Mouse (Mus musculus): Measurements from ENCODE around the gene Tnrc6b. TPM values are rescaled to one million over a fixed set of nuclear protein-coding genes. Genes with fewer than 3 reads are reported as not detected.

The Tnrc6b gene
- polyA plus RNA-seq, 1 experiment from 2014 or later: 23.2 TPM

DNA sequence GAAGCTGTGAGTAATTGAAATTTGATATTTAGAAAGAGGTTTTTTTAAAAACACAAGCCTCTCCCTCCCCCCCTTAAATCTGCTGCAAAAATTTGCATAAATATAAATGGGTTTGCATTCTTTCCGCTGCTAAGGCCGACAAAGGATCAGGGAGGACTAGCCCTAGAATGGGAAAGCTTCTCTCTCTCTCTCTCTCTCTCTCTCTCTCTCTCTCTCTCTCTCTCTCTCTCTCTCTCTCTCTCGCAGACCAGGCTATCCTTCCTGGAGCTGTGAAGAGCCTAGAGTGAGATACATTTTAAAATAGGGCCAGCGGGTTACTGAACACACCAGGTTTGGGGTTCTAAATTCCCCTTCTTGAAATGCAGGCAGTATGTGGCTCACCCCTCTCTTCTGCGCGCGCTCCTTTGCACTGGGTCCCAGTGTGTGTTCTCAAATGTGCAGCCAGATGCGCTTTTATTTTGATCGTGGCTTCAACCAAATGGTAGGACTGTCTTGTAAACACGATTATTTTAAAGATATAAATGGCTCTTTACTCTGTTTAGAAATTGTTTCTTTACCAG, 88.0 kb downstream of the Tnrc6b start:
- no peaks in the 10 kb centered on the region for H3K9me3 ChIP-seq (ENCODE audit: control insufficient read depth, low read length)
- H3K27ac ChIP-seq (ENCODE audit: low read depth, low read length): peak overlapping the region; percentile 84
- H3K4me2 ChIP-seq (replicated peaks; ENCODE audit: low read depth, low read length): peak overlapping the region; percentile 50
- WGBS: under 1% methylated on average over 10 of the region's 10 CpGs
- peak; percentile 44; the same call in 1 of the 2 replicates for ATAC-seq (ENCODE audit: low FRiP score, low TSS enrichment)
- H3K4me3 ChIP-seq (ENCODE audit: low read length): peak overlapping the region; percentile 55
- no peaks in the 10 kb centered on the region for H3K36me3 ChIP-seq (ENCODE audit: control insufficient read depth, insufficient read depth, low read length)
- peak overlapping the region; percentile 67 for H3K9ac ChIP-seq (ENCODE audit: low read depth, low read length)
- no peaks in the 10 kb centered on the region for H3K27me3 ChIP-seq (ENCODE audit: control insufficient read depth, insufficient read depth, low read length)
- H3K4me1 ChIP-seq (ENCODE audit: control insufficient read depth, insufficient read depth, low read length): peaks cover 17% of the 10 kb centered on the region; the same call in 1 of the 2 replicates

DNA sequence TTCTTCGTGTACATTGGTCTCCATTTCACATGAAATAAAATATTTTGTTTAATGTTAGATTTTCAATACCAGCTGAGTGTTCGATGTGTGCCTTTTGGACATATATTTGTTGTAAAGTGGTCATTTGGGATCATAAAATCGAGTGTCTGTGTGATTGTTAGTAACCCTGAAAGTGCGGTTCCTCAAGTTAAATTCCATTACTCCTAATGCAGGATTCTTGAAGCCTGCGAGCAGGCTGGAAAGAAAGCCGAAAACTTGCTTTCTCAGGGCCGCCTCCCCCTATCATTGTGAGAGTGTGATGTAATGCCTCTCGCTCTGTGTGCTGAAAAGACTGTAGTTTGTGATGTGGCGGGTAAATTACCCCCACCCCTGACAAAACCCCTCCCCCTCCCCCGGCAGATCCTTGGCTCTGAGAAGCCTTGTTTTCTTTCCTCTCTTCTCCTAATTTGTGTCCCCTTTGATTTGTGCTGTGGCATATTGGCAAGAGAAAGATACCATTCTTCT, 88.6 kb downstream of the Tnrc6b start:
- Histone ChIP-seq H3K4me3 (ENCODE audit: low read length) (peak overlapping the region; percentile 55), H3K4me1 (ENCODE audit: control insufficient read depth, insufficient read depth, low read length) (peaks cover 17% of the 10 kb centered on the region; the same call in 1 of the 2 replicates), H3K27me3 (ENCODE audit: control insufficient read depth, insufficient read depth, low read length) (no peaks in the 10 kb centered on the region), H3K4me2 (replicated peaks; ENCODE audit: low read depth, low read length) (peak overlapping the region; percentile 50), H3K36me3 (ENCODE audit: control insufficient read depth, insufficient read depth, low read length) (no peaks in the 10 kb centered on the region), H3K27ac (ENCODE audit: low read depth, low read length) (peak overlapping the region; percentile 84), H3K9me3 (ENCODE audit: control insufficient read depth, low read length) (no peaks in the 10 kb centered on the region), H3K9ac (ENCODE audit: low read depth, low read length) (peak overlapping the region; percentile 67)
- peak; percentile 52; the same call in 1 of the 2 replicates for ATAC-seq (ENCODE audit: low FRiP score, low TSS enrichment)
- WGBS: under 1% methylated on average over 10 of the region's 10 CpGs

DNA sequence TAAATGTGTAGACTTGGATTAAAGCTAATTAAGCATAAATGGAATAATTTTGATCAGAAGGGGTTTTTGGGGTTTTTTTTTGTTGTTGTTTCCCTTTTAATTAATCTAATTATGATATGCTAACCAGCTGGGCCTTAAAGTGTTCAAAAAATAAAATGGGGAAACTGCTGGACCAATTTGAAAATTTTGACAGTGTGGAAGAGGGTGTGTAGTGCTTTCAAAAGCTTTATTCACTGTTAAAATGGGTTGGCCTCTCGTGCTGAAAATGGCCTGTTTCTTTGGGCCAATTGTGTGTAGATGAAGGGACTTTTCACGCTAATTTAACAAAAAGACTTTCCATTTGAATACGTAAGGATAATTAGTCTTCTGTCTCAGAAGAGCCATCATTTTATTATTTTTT, 89.1 kb downstream of the Tnrc6b start:
- H3K9ac ChIP-seq (ENCODE audit: low read depth, low read length): peak overlapping the region; percentile 67; the same call in 1 of the 2 replicates
- peak overlapping the region; percentile 55 for H3K4me3 ChIP-seq (ENCODE audit: low read length)
- H3K27ac ChIP-seq (ENCODE audit: low read depth, low read length): no peak overlapping the region
- H3K4me2 ChIP-seq (replicated peaks; ENCODE audit: low read depth, low read length): peak overlapping the region; percentile 50
- H3K36me3 ChIP-seq (ENCODE audit: control insufficient read depth, insufficient read depth, low read length): no peaks in the 10 kb centered on the region
- WGBS: 14% methylated on average over 3 of the region's 3 CpGs
- ATAC-seq (ENCODE audit: low FRiP score, low TSS enrichment): no peak
- H3K9me3 ChIP-seq (ENCODE audit: control insufficient read depth, low read length): no peaks in the 10 kb centered on the region
- no peaks in the 10 kb centered on the region for H3K27me3 ChIP-seq (ENCODE audit: control insufficient read depth, insufficient read depth, low read length)
- peaks cover 17% of the 10 kb centered on the region; the same call in 1 of the 2 replicates for H3K4me1 ChIP-seq (ENCODE audit: control insufficient read depth, insufficient read depth, low read length)

DNA sequence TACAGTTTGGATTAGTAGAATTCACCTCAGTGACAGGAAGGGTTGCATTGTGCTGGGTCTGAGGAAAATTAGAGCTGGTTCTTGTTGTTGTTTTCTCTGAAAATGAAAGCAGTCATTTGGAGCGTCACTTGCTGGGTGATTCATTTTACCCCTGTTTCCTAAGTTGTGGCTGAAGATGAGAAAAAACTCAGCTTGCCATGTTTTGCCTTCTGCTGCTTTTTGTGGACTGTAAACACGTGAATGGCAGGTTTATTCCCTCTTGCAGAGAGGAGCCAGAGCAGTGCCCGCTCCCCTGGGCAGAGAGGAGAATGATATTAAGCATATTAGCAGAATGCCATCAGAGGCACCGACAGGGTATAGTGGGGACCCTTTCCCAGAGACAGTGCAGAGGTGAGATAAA, 89.7 kb downstream of the Tnrc6b start:
- H3K4me1 ChIP-seq (ENCODE audit: control insufficient read depth, insufficient read depth, low read length): peaks cover 17% of the 10 kb centered on the region; the same call in 1 of the 2 replicates
- peak overlapping the region; percentile 50 for H3K4me2 ChIP-seq (replicated peaks; ENCODE audit: low read depth, low read length)
- H3K36me3 ChIP-seq (ENCODE audit: control insufficient read depth, insufficient read depth, low read length): no peaks in the 10 kb centered on the region
- H3K9ac ChIP-seq (ENCODE audit: low read depth, low read length): peak overlapping the region; percentile 31; the same call in 1 of the 2 replicates
- H3K9me3 ChIP-seq (ENCODE audit: control insufficient read depth, low read length): no peaks in the 10 kb centered on the region
- H3K27me3 ChIP-seq (ENCODE audit: control insufficient read depth, insufficient read depth, low read length): no peaks in the 10 kb centered on the region
- no peak for ATAC-seq (ENCODE audit: low FRiP score, low TSS enrichment)
- H3K4me3 ChIP-seq (ENCODE audit: low read length): peak overlapping the region; percentile 55
- 6% methylated on average over 4 of the region's 4 CpGs for WGBS
- H3K27ac ChIP-seq (ENCODE audit: low read depth, low read length): no peak overlapping the region; the same call in 1 of the 2 replicates

DNA sequence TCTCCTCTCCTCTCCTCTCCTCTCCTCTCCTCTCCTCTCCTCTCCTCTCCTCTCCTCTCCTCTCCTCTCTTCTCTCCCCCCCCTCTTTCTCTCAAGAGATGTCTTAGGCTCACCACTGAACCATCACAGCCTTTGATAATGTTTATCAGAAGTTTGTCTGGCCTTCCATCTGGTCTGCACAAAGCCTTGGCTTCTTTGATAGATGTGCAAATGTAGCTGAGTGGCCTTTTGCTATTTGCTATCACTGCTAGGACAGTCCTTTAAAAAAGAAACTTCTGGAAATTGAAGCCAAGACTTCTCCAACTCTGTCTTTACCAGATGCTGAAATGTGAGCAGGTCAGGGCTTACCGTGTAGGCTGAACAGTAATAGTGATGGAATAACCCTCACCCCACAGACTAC, 90.5 kb downstream of the Tnrc6b start:
- Histone ChIP-seq H3K4me3 (ENCODE audit: low read length) (no peak overlapping the region), H3K4me1 (ENCODE audit: control insufficient read depth, insufficient read depth, low read length) (peaks cover 17% of the 10 kb centered on the region; the same call in 1 of the 2 replicates), H3K9me3 (ENCODE audit: control insufficient read depth, low read length) (no peaks in the 10 kb centered on the region), H3K27ac (ENCODE audit: low read depth, low read length) (no peak overlapping the region), H3K27me3 (ENCODE audit: control insufficient read depth, insufficient read depth, low read length) (no peaks in the 10 kb centered on the region), H3K9ac (ENCODE audit: low read depth, low read length) (no peak overlapping the region), H3K36me3 (ENCODE audit: control insufficient read depth, insufficient read depth, low read length) (no peaks in the 10 kb centered on the region), H3K4me2 (replicated peaks; ENCODE audit: low read depth, low read length) (no peak overlapping the region)
- WGBS: 31% methylated on average over 1 of the region's 1 CpGs
- no peak for ATAC-seq (ENCODE audit: low FRiP score, low TSS enrichment)

DNA sequence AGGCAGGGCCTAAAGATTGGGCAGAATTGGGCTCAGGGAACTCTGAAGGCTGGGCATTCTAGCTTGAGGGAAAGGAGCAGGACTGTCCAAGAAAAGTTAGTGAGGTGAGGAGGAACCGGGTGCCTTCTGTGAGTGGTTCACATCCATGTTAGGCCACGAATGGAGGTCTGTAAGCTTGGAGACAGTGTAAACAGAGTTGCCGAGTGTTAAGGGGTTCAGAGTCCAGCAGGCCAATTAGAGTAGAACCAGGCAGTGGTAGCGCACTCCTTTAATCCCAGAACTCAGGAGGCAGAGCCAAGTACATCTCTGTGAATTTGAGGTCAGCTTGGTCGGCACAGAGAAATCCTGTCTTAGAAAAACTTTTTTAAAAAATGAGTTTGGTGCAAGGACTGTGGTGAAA, 96.0 kb downstream of the Tnrc6b start:
- Histone ChIP-seq H3K9me3 (ENCODE audit: control insufficient read depth, low read length) (no peaks in the 10 kb centered on the region), H3K27ac (ENCODE audit: low read depth, low read length) (no peak overlapping the region), H3K27me3 (ENCODE audit: control insufficient read depth, insufficient read depth, low read length) (no peaks in the 10 kb centered on the region), H3K4me1 (ENCODE audit: control insufficient read depth, insufficient read depth, low read length) (peaks cover 6% of the 10 kb centered on the region; the same call in 1 of the 2 replicates), H3K4me2 (replicated peaks; ENCODE audit: low read depth, low read length) (no peak overlapping the region), H3K9ac (ENCODE audit: low read depth, low read length) (no peak overlapping the region), H3K36me3 (ENCODE audit: control insufficient read depth, insufficient read depth, low read length) (no peaks in the 10 kb centered on the region), H3K4me3 (ENCODE audit: low read length) (no peak overlapping the region)
- WGBS: 73% methylated on average over 5 of the region's 5 CpGs
- ATAC-seq (ENCODE audit: low FRiP score, low TSS enrichment): no peak

DNA sequence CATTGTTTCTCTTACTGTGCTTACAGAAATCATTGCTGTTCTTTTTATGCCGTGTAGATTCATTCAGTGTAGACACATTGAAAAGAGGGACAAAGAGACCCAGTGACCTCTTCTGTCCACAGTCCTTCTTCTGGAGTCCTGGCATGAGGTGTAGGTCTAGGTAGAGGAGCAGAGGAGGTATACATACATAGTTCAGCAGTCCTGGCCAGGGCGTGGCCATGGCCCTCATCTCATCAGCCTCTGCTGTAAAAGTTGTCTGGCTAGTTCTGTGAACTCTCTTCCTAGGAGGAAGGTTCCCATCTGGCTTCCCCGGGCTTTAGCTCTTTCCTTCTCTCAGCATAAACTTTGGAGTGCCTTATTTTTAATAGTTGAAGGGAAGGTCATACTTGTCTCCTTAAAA, 99.1 kb downstream of the Tnrc6b start:
- 78% methylated on average over 3 of the region's 3 CpGs for WGBS
- Histone ChIP-seq H3K4me2 (replicated peaks; ENCODE audit: low read depth, low read length) (no peak overlapping the region), H3K9me3 (ENCODE audit: control insufficient read depth, low read length) (no peaks in the 10 kb centered on the region), H3K27ac (ENCODE audit: low read depth, low read length) (no peak overlapping the region), H3K36me3 (ENCODE audit: control insufficient read depth, insufficient read depth, low read length) (no peaks in the 10 kb centered on the region), H3K9ac (ENCODE audit: low read depth, low read length) (no peak overlapping the region), H3K4me3 (ENCODE audit: low read length) (no peak overlapping the region), H3K4me1 (ENCODE audit: control insufficient read depth, insufficient read depth, low read length) (0 out of 2 replicates have a peak, but pooled peaks cover 3% of the 10 kb centered on the region), H3K27me3 (ENCODE audit: control insufficient read depth, insufficient read depth, low read length) (no peaks in the 10 kb centered on the region)
- ATAC-seq (ENCODE audit: low FRiP score, low TSS enrichment): no peak

DNA sequence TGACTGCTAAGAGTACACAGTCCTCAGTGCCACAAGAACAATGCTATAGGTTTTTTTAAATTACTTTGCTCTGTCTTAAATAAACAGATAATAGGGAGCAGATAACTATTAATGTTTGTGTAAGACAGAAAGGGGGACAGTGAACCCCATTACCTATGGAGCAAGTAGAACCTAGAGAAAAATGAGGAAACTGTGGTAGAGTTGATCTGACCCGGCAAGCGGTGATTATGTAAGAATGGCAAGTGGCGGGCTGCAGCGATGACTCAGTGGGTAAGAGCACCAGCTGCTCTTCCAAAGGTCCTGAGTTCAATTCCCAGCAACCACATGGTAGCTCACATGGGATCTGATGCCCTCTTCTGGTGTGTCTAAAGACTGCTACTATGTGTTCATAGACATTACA, 101.7 kb downstream of the Tnrc6b start:
- no peak for ATAC-seq (ENCODE audit: low FRiP score, low TSS enrichment)
- Histone ChIP-seq H3K4me2 (replicated peaks; ENCODE audit: low read depth, low read length) (no peak overlapping the region), H3K9ac (ENCODE audit: low read depth, low read length) (no peak overlapping the region), H3K4me1 (ENCODE audit: control insufficient read depth, insufficient read depth, low read length) (0 out of 2 replicates have a peak, but pooled peaks cover 3% of the 10 kb centered on the region), H3K36me3 (ENCODE audit: control insufficient read depth, insufficient read depth, low read length) (no peaks in the 10 kb centered on the region), H3K27ac (ENCODE audit: low read depth, low read length) (no peak overlapping the region), H3K4me3 (ENCODE audit: low read length) (no peak overlapping the region), H3K9me3 (ENCODE audit: control insufficient read depth, low read length) (no peaks in the 10 kb centered on the region), H3K27me3 (ENCODE audit: control insufficient read depth, insufficient read depth, low read length) (no peaks in the 10 kb centered on the region)
- 94% methylated on average over 4 of the region's 4 CpGs for WGBS

DNA sequence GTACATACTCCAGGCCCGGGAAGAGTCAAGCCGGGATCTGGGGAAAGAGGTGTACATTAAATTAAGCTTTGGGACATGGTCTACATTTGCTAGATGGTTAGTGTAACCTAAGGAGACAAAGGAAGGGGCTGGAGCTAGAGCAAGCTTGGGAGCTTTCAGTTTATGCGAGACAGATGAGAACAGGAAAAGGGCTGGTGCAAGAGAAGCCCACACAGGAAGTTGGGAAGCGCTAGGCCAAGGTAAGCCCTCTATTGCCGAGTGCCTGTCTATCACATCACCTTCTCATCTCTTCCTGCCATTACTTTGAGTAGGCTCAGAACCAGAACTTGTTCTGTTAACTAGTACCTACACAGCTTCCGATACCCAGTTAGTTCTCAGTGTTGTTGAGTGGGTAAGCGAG, 103.7 kb downstream of the Tnrc6b start:
- WGBS: 73% methylated on average over 7 of the region's 7 CpGs
- H3K27ac ChIP-seq (ENCODE audit: low read depth, low read length): no peak overlapping the region
- no peak for ATAC-seq (ENCODE audit: low FRiP score, low TSS enrichment)

More for the DNA sequence above, 103.7 kb downstream of the Tnrc6b start:
- H3K4me2 ChIP-seq (replicated peaks; ENCODE audit: low read depth, low read length): no peak overlapping the region
- H3K4me3 ChIP-seq (ENCODE audit: low read length): no peak overlapping the region
- H3K9me3 ChIP-seq (ENCODE audit: control insufficient read depth, low read length): no peaks in the 10 kb centered on the region
- no peaks in the 10 kb centered on the region for H3K27me3 ChIP-seq (ENCODE audit: control insufficient read depth, insufficient read depth, low read length)
- 0 out of 2 replicates have a peak, but pooled peaks cover 3% of the 10 kb centered on the region for H3K4me1 ChIP-seq (ENCODE audit: control insufficient read depth, insufficient read depth, low read length)
- H3K36me3 ChIP-seq (ENCODE audit: control insufficient read depth, insufficient read depth, low read length): no peaks in the 10 kb centered on the region
- H3K9ac ChIP-seq (ENCODE audit: low read depth, low read length): no peak overlapping the region
